Mouse (Mus musculus) cerebellum, postnatal 25 days (tissue): Measurements from ENCODE around the gene 4930404H24Rik.

Source experiments
- DNase-seq, 2 experiments: peaks; one replicate each; pipeline ENCODE4 v3.0.0; 2021; ENCODE audit warnings: mixed read lengths in 2 of 2

The 4930404H24Rik gene

GRCm38 (mm10) chr2:153492573-153493392 lies at the start of gene 4930404H24Rik:
4930404H24Rik (plus strand) TSS chr2:153492790.
- peak; percentile 87 to 94 for DNase-seq

- peak; percentile 39 to 53 for DNase-seq
These were observed 49.0 kb upstream of the 4930404H24Rik start for GRCm38 (mm10) chr2:153443434-153444240.

GRCm38 (mm10) chr2:153444254-153445136 lies 48.1 kb upstream of the 4930404H24Rik start:
- DNase-seq: peak; percentile 42 to 70

GRCm38 (mm10) chr2:153445137-153446016 lies 47.2 kb upstream of the 4930404H24Rik start:
- DNase-seq: peak in 1 of 2 experiments; percentile 37

GRCm38 (mm10) chr2:153446017-153446408 lies 46.6 kb upstream of the 4930404H24Rik start:
- DNase-seq: peak; percentile 43 to 74

GRCm38 (mm10) chr2:153446476-153446875 lies 46.1 kb upstream of the 4930404H24Rik start:
- DNase-seq: no peak

- no peak for DNase-seq
These were observed 44.9 kb upstream of the 4930404H24Rik start for GRCm38 (mm10) chr2:153447719-153448118.

- DNase-seq: no peak
These were observed 44.1 kb upstream of the 4930404H24Rik start for GRCm38 (mm10) chr2:153448519-153448918.

GRCm38 (mm10) chr2:153453961-153454759 lies 38.4 kb upstream of the 4930404H24Rik start:
- peak; percentile 86 to 91 for DNase-seq

- no peak for DNase-seq
These were observed 37.6 kb upstream of the 4930404H24Rik start for GRCm38 (mm10) chr2:153454841-153455506.

- DNase-seq: no peak
These were observed 35.1 kb upstream of the 4930404H24Rik start for GRCm38 (mm10) chr2:153457467-153457866.

GRCm38 (mm10) chr2:153458022-153458441 lies 34.6 kb upstream of the 4930404H24Rik start:
- DNase-seq: no peak

- DNase-seq: no peak
These were observed 29.3 kb upstream of the 4930404H24Rik start for GRCm38 (mm10) chr2:153463257-153463656.

GRCm38 (mm10) chr2:153467372-153467771 lies 25.2 kb upstream of the 4930404H24Rik start:
- no peak for DNase-seq

- no peak for DNase-seq
These were observed 23.3 kb upstream of the 4930404H24Rik start for GRCm38 (mm10) chr2:153469317-153469716.

- no peak for DNase-seq
These were observed 22.8 kb upstream of the 4930404H24Rik start for GRCm38 (mm10) chr2:153469764-153470163.

GRCm38 (mm10) chr2:153470983-153471382 lies 21.6 kb upstream of the 4930404H24Rik start:
- peak; percentile 50 to 53 for DNase-seq

- DNase-seq: peak in 1 of 2 experiments; percentile 57
These were observed 17.2 kb upstream of the 4930404H24Rik start for GRCm38 (mm10) chr2:153475114-153476112.

GRCm38 (mm10) chr2:153478583-153478982 lies 14.0 kb upstream of the 4930404H24Rik start:
- peak; percentile 81 to 87 for DNase-seq
